Mouse (Mus musculus): ENCODE measurements at regions not wholly inside any gene's neighbourhood (a gene's known extent, or its start where the extent isn't known, plus 50 kb on each side); places are given as distances from the start of the nearest gene placed in this dataset.

- TF ChIP-seq CTCF (conservative IDR thresholded peaks at IDR 0.05; ENCODE audit: low read length) (no peak), POU5F1 (IDR thresholded peaks at IDR 0.05; ENCODE audit: borderline replicate concordance, low read length) (no peak), NANOG (IDR thresholded peaks at IDR 0.05; ENCODE audit: borderline replicate concordance, low read length) (no peak)
Observed at GRCm38 (mm10) chr13:25402691-25403090, 132.4 kb upstream of the Nrsn1 start.
